Mouse (Mus musculus) hindbrain, embryonic 13.5 days (tissue): Measurements from ENCODE around the gene Mid1ip1. TPM values are rescaled to one million over a fixed set of nuclear protein-coding genes. Genes with fewer than 3 reads are reported as not detected.

Experiments
- ATAC-seq: fragments of 200-750 bp; cut with Nextera tagmentation; 2 replicates; pipeline ENCODE4 v1.8.0; 2017; ENCODE audit warnings: moderate TSS enrichment; ENCODE audit not compliant: low FRiP score
- H3K27ac ChIP-seq: fragments of 300-500 bp; sonication (generic); 2 replicates; pipeline ENCODE4 v1.5.1; 2015; ENCODE audit warnings: inconsistent platforms, mild to moderate bottlenecking, moderate library complexity
- H3K27me3 ChIP-seq: fragments of 300-500 bp; sonication (generic); 2 replicates; pipeline ENCODE4 v1.6.1; 2015; ENCODE audit warnings: mild to moderate bottlenecking, inconsistent platforms
- H3K36me3 ChIP-seq: fragments of 300-500 bp; sonication (generic); 2 replicates; pipeline ENCODE4 v1.6.1; 2015; ENCODE audit warnings: mild to moderate bottlenecking, inconsistent platforms
- H3K4me1 ChIP-seq: fragments of 300-500 bp; sonication (generic); replicated peaks from 2 replicates; pipeline ENCODE4 v1.6.1; 2015; ENCODE audit warnings: inconsistent platforms
- H3K4me2 ChIP-seq: fragments of 300-500 bp; sonication (generic); 2 replicates; pipeline ENCODE4 v1.6.1; 2015; ENCODE audit warnings: inconsistent platforms, mild to moderate bottlenecking, moderate library complexity
- H3K4me3 ChIP-seq: fragments of 300-500 bp; sonication (generic); 2 replicates; pipeline ENCODE4 v1.5.1; 2015; ENCODE audit warnings: mild to moderate bottlenecking, inconsistent platforms
- H3K9ac ChIP-seq: fragments of 300-500 bp; sonication (generic); 2 replicates; pipeline ENCODE4 v1.6.1; 2015; ENCODE audit warnings: mild to moderate bottlenecking, inconsistent platforms
- H3K9me3 ChIP-seq: fragments of 300-500 bp; sonication (generic); 2 replicates; pipeline ENCODE4 v1.6.1; 2016; ENCODE audit warnings: inconsistent platforms
- WGBS: fragments of 180-500 bp; shearing (Covaris S2); methylation state at CpG from one replicate; pipeline ENCODE4 v1.1.7; 2015; 5-methylcytosine and 5-hydroxymethylcytosine counted together
- polyA plus RNA-seq: library from polyadenylated mRNA; unstranded; fragments of >200 nt; fragmentation: Nextera tagmentation; extraction: Ambion mirVana; gene quantifications from 2 replicates; pipeline ENCODE4 v1.2.1, GENCODE M21; 2015

Mid1ip1 gene
- polyA plus RNA-seq = 102 and 108 TPM in 2 replicates

- Histone ChIP-seq H3K9me3 (no peaks in the 10 kb centered on the region), H3K27ac (peak within 1 kb of the TSS; percentile 52; the same call in 1 of the 2 replicates), H3K4me2 (peak within 1 kb of the TSS; percentile 39), H3K4me1 (no peaks in the 10 kb centered on the region), H3K9ac (no peak within 1 kb of the TSS), H3K4me3 (peak within 1 kb of the TSS; percentile 15; the same call in 1 of the 2 replicates), H3K27me3 (no peaks in the 10 kb centered on the region), H3K36me3 (no peaks in the 10 kb centered on the region)
- 13% methylated on average over 12 of the region's 12 CpGs for WGBS
- ATAC-seq = peak; percentile 43; the same call in 1 of the 2 replicates
These were observed at the start of gene Mid1ip1 for GRCm38 (mm10) chrX:10714696-10715140. Gene Mid1ip1 (plus strand): TSS chrX:10715013.

GRCm38 (mm10) chrX:10694455-10695180 lies 20.2 kb upstream of the Mid1ip1 start:
- Histone ChIP-seq H3K36me3 (no peaks in the 10 kb centered on the region), H3K4me1 (no peaks in the 10 kb centered on the region), H3K4me3 (no peak overlapping the region), H3K9ac (no peak overlapping the region), H3K9me3 (no peaks in the 10 kb centered on the region), H3K4me2 (no peak overlapping the region), H3K27ac (no peak overlapping the region), H3K27me3 (no peaks in the 10 kb centered on the region)
- WGBS = 92% methylated on average over 5 of the region's 5 CpGs
- ATAC-seq = no peak

- Histone ChIP-seq H3K4me3 (no peak overlapping the region), H3K9ac (no peak overlapping the region), H3K9me3 (no peaks in the 10 kb centered on the region), H3K4me2 (no peak overlapping the region), H3K27me3 (no peaks in the 10 kb centered on the region), H3K27ac (no peak overlapping the region), H3K4me1 (no peaks in the 10 kb centered on the region), H3K36me3 (no peaks in the 10 kb centered on the region)
- no peak for ATAC-seq
- WGBS = 94% methylated on average over 3 of the region's 3 CpGs
These were observed 8.1 kb upstream of the Mid1ip1 start for GRCm38 (mm10) chrX:10706728-10707127.

GRCm38 (mm10) chrX:10713839-10714637 lies 775 bp upstream of the Mid1ip1 start:
- Histone ChIP-seq H3K27me3 (no peaks in the 10 kb centered on the region), H3K4me1 (no peaks in the 10 kb centered on the region), H3K4me2 (peak overlapping the region; percentile 39), H3K9ac (no peak overlapping the region), H3K9me3 (no peaks in the 10 kb centered on the region), H3K27ac (0 out of 2 replicates have a peak overlapping the region, but pooled peaks have one; percentile 12), H3K4me3 (no peak overlapping the region), H3K36me3 (no peaks in the 10 kb centered on the region)
- WGBS = 34% methylated on average over 11 of the region's 11 CpGs
- no peak for ATAC-seq

- Histone ChIP-seq H3K9ac (peak overlapping the region; percentile 90), H3K27ac (peak overlapping the region; percentile 91), H3K27me3 (no peaks in the 10 kb centered on the region), H3K4me3 (peak overlapping the region; percentile 62), H3K9me3 (no peaks in the 10 kb centered on the region), H3K4me1 (peaks cover 8% of the 10 kb centered on the region; the same call in 1 of the 2 replicates), H3K4me2 (peak overlapping the region; percentile 62), H3K36me3 (no peaks in the 10 kb centered on the region)
- 19% methylated on average over 49 of the region's 50 CpGs for WGBS
- ATAC-seq = peak; percentile 91
These were observed 2.3 kb downstream of the Mid1ip1 start for GRCm38 (mm10) chrX:10716917-10717763.

- peak; percentile 33 for ATAC-seq
- Histone ChIP-seq H3K27me3 (no peaks in the 10 kb centered on the region), H3K27ac (peak overlapping the region; percentile 91), H3K4me2 (peak overlapping the region; percentile 62), H3K4me3 (peak overlapping the region; percentile 62), H3K9ac (peak overlapping the region; percentile 90), H3K36me3 (no peaks in the 10 kb centered on the region), H3K9me3 (no peaks in the 10 kb centered on the region), H3K4me1 (peaks cover 8% of the 10 kb centered on the region; the same call in 1 of the 2 replicates)
- 11% methylated on average over 61 of the region's 61 CpGs for WGBS
These were observed 3.4 kb downstream of the Mid1ip1 start for GRCm38 (mm10) chrX:10718021-10718837.

GRCm38 (mm10) chrX:10718838-10719539 lies 4.2 kb downstream of the Mid1ip1 start:
- Histone ChIP-seq H3K27me3 (no peaks in the 10 kb centered on the region), H3K9me3 (no peaks in the 10 kb centered on the region), H3K4me1 (peaks cover 8% of the 10 kb centered on the region; the same call in 1 of the 2 replicates), H3K36me3 (no peaks in the 10 kb centered on the region), H3K9ac (peak overlapping the region; percentile 90), H3K4me2 (peak overlapping the region; percentile 62), H3K4me3 (peak overlapping the region; percentile 62), H3K27ac (peak overlapping the region; percentile 91)
- WGBS = 16% methylated on average over 22 of the region's 22 CpGs
- ATAC-seq = peak; percentile 76

- WGBS = 33% methylated on average over 6 of the region's 6 CpGs
- H3K4me2 ChIP-seq = peak overlapping the region; percentile 62
- no peak overlapping the region for H3K9ac ChIP-seq
- no peaks in the 10 kb centered on the region for H3K36me3 ChIP-seq
- H3K4me1 ChIP-seq = peaks cover 8% of the 10 kb centered on the region; the same call in 1 of the 2 replicates
- H3K9me3 ChIP-seq = no peaks in the 10 kb centered on the region
- no peaks in the 10 kb centered on the region for H3K27me3 ChIP-seq
- no peak overlapping the region; the same call in 1 of the 2 replicates for H3K4me3 ChIP-seq
- no peak for ATAC-seq
- H3K27ac ChIP-seq = no peak overlapping the region
These were observed 5.6 kb downstream of the Mid1ip1 start for GRCm38 (mm10) chrX:10720391-10720790.

- Histone ChIP-seq H3K4me3 (no peak overlapping the region), H3K27ac (no peak overlapping the region), H3K4me1 (peaks cover 8% of the 10 kb centered on the region; the same call in 1 of the 2 replicates), H3K9me3 (no peaks in the 10 kb centered on the region), H3K4me2 (no peak overlapping the region), H3K27me3 (no peaks in the 10 kb centered on the region), H3K9ac (no peak overlapping the region), H3K36me3 (no peaks in the 10 kb centered on the region)
- ATAC-seq = no peak
- 65% methylated on average over 1 of the region's 1 CpGs for WGBS
These were observed 9.8 kb downstream of the Mid1ip1 start for GRCm38 (mm10) chrX:10724571-10724970.

- no peak for ATAC-seq
- no peak overlapping the region for H3K27ac ChIP-seq
- H3K9me3 ChIP-seq = no peaks in the 10 kb centered on the region
- no peak overlapping the region for H3K9ac ChIP-seq
- WGBS = 20% methylated on average over 5 of the region's 6 CpGs
- H3K36me3 ChIP-seq = no peaks in the 10 kb centered on the region
- H3K4me2 ChIP-seq = no peak overlapping the region
- H3K4me3 ChIP-seq = no peak overlapping the region
- H3K4me1 ChIP-seq = no peaks in the 10 kb centered on the region
- H3K27me3 ChIP-seq = no peaks in the 10 kb centered on the region
These were observed 14.7 kb downstream of the Mid1ip1 start for GRCm38 (mm10) chrX:10729488-10729887.
